8 mouse cellular contexts compared by ENCODE assay signal in the genomic region with DNA sequence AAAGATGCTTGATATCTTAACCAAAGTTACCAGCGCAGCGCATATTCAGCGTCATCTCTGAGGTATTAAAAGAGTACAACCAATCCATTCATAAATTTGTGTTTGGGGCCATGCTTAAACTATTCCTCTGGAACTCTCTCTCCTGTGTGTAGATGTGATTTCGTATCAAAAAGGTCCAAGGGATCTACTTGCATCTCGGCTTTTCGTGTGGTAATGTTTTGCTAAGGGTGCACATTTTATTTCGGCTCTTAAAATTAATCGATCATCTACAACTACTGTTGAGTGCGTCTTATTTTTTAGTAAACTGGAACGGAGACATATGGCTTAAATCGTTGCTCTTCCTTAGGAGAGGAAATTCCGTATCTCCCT. TPM values are rescaled to one million over a fixed set of nuclear protein-coding genes. Genes with fewer than 3 reads are reported as not detected.
DNase-seq lines count a peak whose midpoint lies in the region; ATAC-seq and TF ChIP-seq lines count a peak whose summit lies in the region.

No protein-coding gene starts in this region.

- H3K4me1 ChIP-seq in heart, postnatal 0 days (ENCODE audit: control insufficient read depth, insufficient read depth): peaks cover 24% of the 10 kb centered on the region
- H3K4me1 ChIP-seq in brown adipose tissue, adult 24 weeks (ENCODE audit: control insufficient read depth, insufficient read depth, insufficient read length, low read length): no peaks in the 10 kb centered on the region; the same call in 1 of the 2 replicates
- peaks cover 12% of the 10 kb centered on the region for H3K4me1 ChIP-seq in hindbrain, embryonic 15.5 days (replicated peaks)
- peaks cover 13% of the 10 kb centered on the region for H3K4me1 ChIP-seq in midbrain, embryonic 15.5 days

- H3K4me2 ChIP-seq in heart, postnatal 0 days (ENCODE audit: low read depth, low read length): peak overlapping the region; percentile 96
- H3K4me2 ChIP-seq in hindbrain, embryonic 15.5 days: peak overlapping the region; percentile 99
- peak overlapping the region; percentile 89 for H3K4me2 ChIP-seq in midbrain, embryonic 15.5 days

- peak overlapping the region; percentile 79 for H3K4me3 ChIP-seq in heart, postnatal 0 days (ENCODE audit: low read depth, low read length)
- H3K4me3 ChIP-seq in brown adipose tissue, adult 24 weeks (ENCODE audit: insufficient read depth, low read depth, low read length): peak overlapping the region; percentile 7; the same call in 1 of the 2 replicates
- H3K4me3 ChIP-seq in hindbrain, embryonic 15.5 days: peak overlapping the region; percentile 83
- H3K4me3 ChIP-seq in midbrain, embryonic 15.5 days: peak overlapping the region; percentile 60

- no peak for TF ChIP-seq EP300 in heart, postnatal 0 days (IDR thresholded peaks at IDR 0.05; ENCODE audit: low read depth)

- 2% methylated on average over 12 of the region's 12 CpGs for WGBS in heart, postnatal 0 days
- WGBS in hindbrain, embryonic 15.5 days: 8% methylated on average over 12 of the region's 12 CpGs
- WGBS in midbrain, embryonic 15.5 days: 9% methylated on average over 12 of the region's 12 CpGs

- DNase-seq in heart, postnatal 0 days (ENCODE audit: low spot score): no peak
- DNase-seq in heart, adult 18-20 months: no peak
- no peak for DNase-seq in ovary, adult 18-20 months (ENCODE audit: low spot score)
- no peak for DNase-seq in layer of hippocampus, postnatal 14 days (ENCODE audit: low spot score in 2 of 2)
- DNase-seq in gastrocnemius, postnatal 4 days (ENCODE audit: low spot score in 2 of 2): no peak

- no peaks in the 10 kb centered on the region for H3K27me3 ChIP-seq in heart, postnatal 0 days (ENCODE audit: control insufficient read depth, insufficient read depth, low read length)
- peaks cover 8% of the 10 kb centered on the region; the same call in 1 of the 2 replicates for H3K27me3 ChIP-seq in hindbrain, embryonic 15.5 days
- H3K27me3 ChIP-seq in midbrain, embryonic 15.5 days (replicated peaks): 0 out of 2 replicates have a peak, but pooled peaks cover 5% of the 10 kb centered on the region

- H3K9me3 ChIP-seq in heart, postnatal 0 days (replicated peaks; ENCODE audit: control insufficient read depth, low read length): no peaks in the 10 kb centered on the region
- H3K9me3 ChIP-seq in hindbrain, embryonic 15.5 days: no peaks in the 10 kb centered on the region
- H3K9me3 ChIP-seq in midbrain, embryonic 15.5 days: no peaks in the 10 kb centered on the region

- no peaks in the 10 kb centered on the region for H3K36me3 ChIP-seq in heart, postnatal 0 days (replicated peaks; ENCODE audit: control insufficient read depth, insufficient read depth, low read length)
- H3K36me3 ChIP-seq in hindbrain, embryonic 15.5 days: no peaks in the 10 kb centered on the region
- no peaks in the 10 kb centered on the region for H3K36me3 ChIP-seq in midbrain, embryonic 15.5 days (replicated peaks)

- no peak overlapping the region for H3K9ac ChIP-seq in heart, postnatal 0 days (replicated peaks; ENCODE audit: low read depth, low read length)
- peak overlapping the region; percentile 27; the same call in 1 of the 2 replicates for H3K9ac ChIP-seq in hindbrain, embryonic 15.5 days
- H3K9ac ChIP-seq in midbrain, embryonic 15.5 days: 0 out of 2 replicates have a peak overlapping the region, but pooled peaks have one; percentile 14

- no peak for TF ChIP-seq CTCF in heart, postnatal 0 days (IDR thresholded peaks at IDR 0.05; ENCODE audit: low read depth)

- peak overlapping the region; percentile 26; the same call in 1 of the 2 replicates for H3K27ac ChIP-seq in heart, postnatal 0 days (ENCODE audit: low read depth)
- H3K27ac ChIP-seq in brown adipose tissue, adult 24 weeks (replicated peaks; ENCODE audit: low read depth, low read length): no peak overlapping the region
- H3K27ac ChIP-seq in hindbrain, embryonic 15.5 days (replicated peaks): no peak overlapping the region
- H3K27ac ChIP-seq in midbrain, embryonic 15.5 days: no peak overlapping the region

- no peak for ATAC-seq in heart, postnatal 0 days (ENCODE audit: insufficient read depth, low read depth)
- no peak for ATAC-seq in hindbrain, embryonic 15.5 days (ENCODE audit: low FRiP score, low read depth)
- no peak for ATAC-seq in midbrain, embryonic 15.5 days (replicated peaks)

RNA-seq across cellular contexts. Expression of gene Rmi2, which starts 0.3 kb away (rescaled TPM):
- total RNA-seq in heart, postnatal 0 days (2014; rRNA removed; ENCODE audit: low replicate concordance): 1.6 and 2.1 TPM in 2 replicates
- 0.83 and 1.2 TPM in 2 replicates for polyA plus RNA-seq in heart, postnatal 0 days (2015; fragmentation: Nextera tagmentation; extraction: Ambion mirVana)
- total RNA-seq in heart, adult 18-20 months (2021): under 1 TPM; 0.27 to 0.33 TPM
- polyA plus RNA-seq in brown adipose tissue, adult 24 weeks (2012; ENCODE audit: insufficient read depth, insufficient read length, missing spikeins): not detected in 2 replicates
- 0.74 and 0.81 TPM in 2 replicates for polyA plus RNA-seq in hindbrain, embryonic 15.5 days (2015; fragmentation: Nextera tagmentation; extraction: Ambion mirVana)
- polyA plus RNA-seq in midbrain, embryonic 15.5 days (2015; fragmentation: Nextera tagmentation; extraction: Ambion mirVana): 0.31 and 0.46 TPM in 2 replicates
- under 1 TPM; 0.24 to 0.46 TPM for total RNA-seq in layer of hippocampus, postnatal 14 days (2021)
- 1 to 10 TPM; 1.6 to 1.8 TPM for total RNA-seq in gastrocnemius, postnatal 4 days (2021)

RNA-seq across cellular contexts. Expression of gene Gm11172, which starts 21.8 kb away (rescaled TPM):
- not detected in 2 replicates for total RNA-seq in heart, postnatal 0 days (2014; rRNA removed; ENCODE audit: low replicate concordance)
- polyA plus RNA-seq in heart, postnatal 0 days (2015; fragmentation: Nextera tagmentation; extraction: Ambion mirVana): not detected in 2 replicates
- not detected for total RNA-seq in heart, adult 18-20 months (2021)
- polyA plus RNA-seq in brown adipose tissue, adult 24 weeks (2012; ENCODE audit: insufficient read depth, insufficient read length, missing spikeins): not detected in 2 replicates
- polyA plus RNA-seq in hindbrain, embryonic 15.5 days (2015; fragmentation: Nextera tagmentation; extraction: Ambion mirVana): not detected in 2 replicates
- not detected in 2 replicates for polyA plus RNA-seq in midbrain, embryonic 15.5 days (2015; fragmentation: Nextera tagmentation; extraction: Ambion mirVana)
- not detected for total RNA-seq in layer of hippocampus, postnatal 14 days (2021)
- not detected for total RNA-seq in gastrocnemius, postnatal 4 days (2021)

RNA-seq across cellular contexts. Expression of gene Prm1, which starts 28.9 kb away (rescaled TPM):
- total RNA-seq in heart, postnatal 0 days (2014; rRNA removed; ENCODE audit: low replicate concordance): not detected in 2 replicates
- not detected in 2 replicates for polyA plus RNA-seq in heart, postnatal 0 days (2015; fragmentation: Nextera tagmentation; extraction: Ambion mirVana)
- not detected for total RNA-seq in heart, adult 18-20 months (2021)
- polyA plus RNA-seq in brown adipose tissue, adult 24 weeks (2012; ENCODE audit: insufficient read depth, insufficient read length, missing spikeins): not detected in 2 replicates
- polyA plus RNA-seq in hindbrain, embryonic 15.5 days (2015; fragmentation: Nextera tagmentation; extraction: Ambion mirVana): 0.36 and 0.52 TPM in 2 replicates
- 0.41 and 0.42 TPM in 2 replicates for polyA plus RNA-seq in midbrain, embryonic 15.5 days (2015; fragmentation: Nextera tagmentation; extraction: Ambion mirVana)
- total RNA-seq in layer of hippocampus, postnatal 14 days (2021): not detected
- total RNA-seq in gastrocnemius, postnatal 4 days (2021): not detected

RNA-seq across cellular contexts. Expression of gene Prm2, which starts 38.6 kb away (rescaled TPM):
- not detected in 2 replicates for total RNA-seq in heart, postnatal 0 days (2014; rRNA removed; ENCODE audit: low replicate concordance)
- polyA plus RNA-seq in heart, postnatal 0 days (2015; fragmentation: Nextera tagmentation; extraction: Ambion mirVana): not detected in 2 replicates
- not detected for total RNA-seq in heart, adult 18-20 months (2021)
- not detected in 2 replicates for polyA plus RNA-seq in brown adipose tissue, adult 24 weeks (2012; ENCODE audit: insufficient read depth, insufficient read length, missing spikeins)
- not detected in 2 replicates for polyA plus RNA-seq in hindbrain, embryonic 15.5 days (2015; fragmentation: Nextera tagmentation; extraction: Ambion mirVana)
- not detected in 2 replicates for polyA plus RNA-seq in midbrain, embryonic 15.5 days (2015; fragmentation: Nextera tagmentation; extraction: Ambion mirVana)
- not detected for total RNA-seq in layer of hippocampus, postnatal 14 days (2021)
- total RNA-seq in gastrocnemius, postnatal 4 days (2021): not detected

RNA-seq across cellular contexts. Expression of gene Prm3, which starts 43.8 kb away (rescaled TPM):
- total RNA-seq in heart, postnatal 0 days (2014; rRNA removed; ENCODE audit: low replicate concordance): not detected in 2 replicates
- not detected in 2 replicates for polyA plus RNA-seq in heart, postnatal 0 days (2015; fragmentation: Nextera tagmentation; extraction: Ambion mirVana)
- total RNA-seq in heart, adult 18-20 months (2021): not detected
- polyA plus RNA-seq in brown adipose tissue, adult 24 weeks (2012; ENCODE audit: insufficient read depth, insufficient read length, missing spikeins): not detected in 2 replicates
- not detected in 2 replicates for polyA plus RNA-seq in hindbrain, embryonic 15.5 days (2015; fragmentation: Nextera tagmentation; extraction: Ambion mirVana)
- not detected in 2 replicates for polyA plus RNA-seq in midbrain, embryonic 15.5 days (2015; fragmentation: Nextera tagmentation; extraction: Ambion mirVana)
- not detected for total RNA-seq in layer of hippocampus, postnatal 14 days (2021)
- not detected for total RNA-seq in gastrocnemius, postnatal 4 days (2021)

Comparison
In these comparisons a context has a peak if more than half of its experiments do, and no peak if none do; other contexts are left out.
1. H3K4me3 ChIP-seq: peak in every context shown above with its lines; median percentile 83 in hindbrain, embryonic 15.5 days; 79 in heart, postnatal 0 days; 60 in midbrain, embryonic 15.5 days; 7 in brown adipose tissue, adult 24 weeks.